Mouse (Mus musculus) retina, postnatal 7 days (tissue): Measurements from ENCODE around the gene Npat.

Source experiments
- DNase-seq: peaks from one replicate; pipeline ENCODE4 v3.0.0-alpha.2; 2012; ENCODE audit warnings: low read depth, low spot score

Gene Npat

DNA sequence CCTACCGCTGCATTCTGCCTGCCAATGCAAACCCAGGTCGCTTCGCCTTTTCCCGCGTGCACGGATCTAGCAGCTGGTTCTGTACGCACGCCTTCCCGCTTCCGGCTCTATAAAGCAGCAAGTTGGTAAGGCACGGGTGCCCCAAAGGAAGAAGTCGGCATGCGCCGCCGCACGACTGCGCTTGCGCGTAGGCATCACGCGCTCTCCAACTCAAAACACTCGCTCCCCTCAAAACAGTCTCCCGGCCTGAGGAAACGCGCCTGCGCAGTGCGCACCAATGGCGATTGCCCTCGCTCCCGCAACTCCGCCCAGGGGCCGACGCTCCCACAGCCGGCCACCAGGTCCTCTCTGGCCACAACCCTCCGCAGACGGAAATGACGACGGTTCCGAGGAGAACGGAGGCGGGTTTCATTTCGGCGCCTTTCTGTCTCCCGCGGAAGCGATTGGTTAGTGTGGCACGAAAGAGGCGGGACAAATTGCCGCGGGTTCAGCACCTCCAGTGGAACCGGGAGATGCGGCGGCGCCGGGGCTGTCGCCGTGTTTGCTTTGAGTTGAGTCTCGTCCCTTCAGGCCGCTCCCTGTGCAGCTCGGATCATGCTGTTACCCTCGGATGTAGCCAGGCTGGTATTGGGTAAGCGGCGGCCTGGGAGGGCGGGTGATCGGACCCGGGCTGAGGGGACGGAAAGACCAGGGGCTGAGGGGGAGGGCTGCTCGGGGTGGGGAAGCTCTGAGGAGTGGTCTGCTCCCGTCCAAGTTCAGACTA is at the start of gene Npat, which contains the start of gene Atm:
Npat (plus strand) TSS at position 490 of the 763 bp plus-strand sequence.
Atm (minus strand) TSS at position 183 of the 763 bp plus-strand sequence.
- DNase-seq, result peak; percentile 100

DNA sequence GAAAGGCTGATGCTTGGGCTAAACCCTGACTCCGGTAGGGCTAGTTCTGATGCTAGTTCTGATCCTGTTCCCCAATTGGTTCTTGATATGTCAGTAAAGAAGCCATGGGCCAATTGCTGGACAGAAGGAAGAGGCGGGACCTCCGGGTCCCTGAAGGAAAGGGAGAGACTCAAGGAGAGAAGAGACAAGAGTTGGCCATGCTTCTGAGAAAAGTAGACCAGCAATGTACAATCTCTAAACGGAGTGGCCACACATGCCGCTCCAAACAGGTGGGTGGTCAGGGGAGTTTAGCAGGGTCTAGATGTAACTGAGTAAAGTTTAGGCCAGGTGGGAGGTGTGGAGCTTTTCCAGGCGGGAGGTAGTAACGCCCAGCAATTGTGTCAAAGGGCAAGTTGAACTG is 28.8 kb upstream of the Npat start:
- DNase-seq, result no peak

DNA sequence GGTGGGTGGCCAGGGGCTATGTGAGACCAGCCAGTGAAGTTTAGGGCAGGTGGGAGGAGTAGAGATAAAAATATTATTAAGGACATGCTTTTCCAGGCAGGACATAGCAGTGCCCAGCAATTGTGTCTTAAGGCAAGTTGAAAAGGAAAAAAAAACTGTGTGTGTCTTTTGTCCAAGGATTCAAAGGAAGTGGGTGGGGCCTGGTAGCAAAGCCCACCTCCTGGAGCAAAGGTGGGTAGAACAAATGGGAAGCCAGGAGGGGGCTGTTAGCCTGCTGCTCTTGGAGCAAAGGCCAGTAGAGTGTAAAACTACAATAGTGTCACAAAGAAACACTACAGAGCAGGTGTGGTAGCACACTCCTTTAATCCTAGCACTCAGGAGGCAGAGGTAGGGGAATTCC is 22.8 kb upstream of the Npat start:
- no peak for DNase-seq

DNA sequence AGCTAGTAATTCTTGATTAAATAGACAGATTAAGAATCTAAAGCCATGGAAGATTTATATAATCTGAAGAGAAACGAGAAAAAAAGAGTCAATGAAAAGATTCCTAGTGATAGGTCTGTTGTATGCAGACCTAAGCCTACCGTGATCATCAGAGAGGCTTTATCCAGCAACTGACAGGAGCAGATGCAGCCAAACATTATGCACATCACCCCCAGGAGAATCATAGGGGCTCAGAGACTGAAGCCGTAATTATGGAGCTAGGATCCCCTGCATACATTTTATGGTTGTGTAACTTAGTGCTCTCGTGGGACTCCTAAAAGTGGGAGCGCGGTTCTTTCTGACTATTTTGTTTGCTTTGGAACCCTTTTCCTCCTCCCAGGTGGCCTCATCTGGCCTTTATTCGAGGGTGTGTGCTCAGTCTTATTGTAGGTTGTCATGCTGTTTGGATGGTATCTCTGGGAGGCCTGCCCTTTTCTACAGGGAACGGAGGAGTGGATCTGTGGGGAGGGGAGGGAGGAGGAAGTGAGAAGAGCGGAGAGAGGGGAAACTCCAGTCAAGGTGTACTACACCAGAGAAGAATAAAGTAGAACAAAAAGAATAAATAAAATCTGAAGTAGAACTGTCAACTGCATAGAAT is 19.4 kb upstream of the Npat start:
- no peak for DNase-seq

DNA sequence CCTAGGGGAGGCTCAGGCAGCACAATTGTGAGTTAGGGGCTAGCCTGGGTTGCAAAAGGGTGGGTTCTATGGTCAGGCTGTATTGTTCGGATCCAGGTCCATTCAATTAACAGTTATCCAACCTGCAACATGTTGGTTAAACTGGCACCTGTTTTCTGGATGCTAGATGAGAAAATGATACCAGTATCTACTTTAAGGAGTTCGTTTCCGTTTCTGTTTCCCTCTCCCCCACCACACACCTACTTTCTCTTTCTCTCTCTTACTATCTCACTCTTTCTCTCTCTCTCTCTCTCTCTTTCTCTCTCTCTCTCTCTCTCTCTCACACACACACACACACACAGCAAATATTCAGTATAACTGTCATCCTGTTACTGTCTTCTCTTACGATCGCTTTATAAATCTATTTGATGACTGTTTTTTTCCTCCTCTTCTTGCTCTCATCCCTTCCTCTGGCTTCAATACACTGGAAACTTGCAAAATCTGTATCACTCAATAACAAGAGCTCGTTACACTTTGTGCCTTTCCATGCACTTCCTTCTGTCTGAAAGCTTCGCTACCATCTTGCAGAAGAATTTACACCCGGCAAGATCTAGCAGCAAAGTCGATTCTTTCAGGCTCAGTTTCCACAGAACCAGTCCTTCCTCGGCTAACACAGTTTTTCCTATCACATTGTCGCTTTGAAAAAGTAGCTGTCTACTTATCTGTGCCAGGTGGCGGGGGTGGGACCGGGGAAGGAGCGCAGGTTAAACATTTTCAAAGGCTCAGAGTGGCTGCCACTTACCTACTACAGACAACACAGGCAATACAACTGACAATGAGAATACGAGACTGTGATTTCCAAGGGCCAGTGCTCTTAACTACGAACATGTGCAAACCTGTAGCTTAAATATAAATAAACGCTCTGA is 1.2 kb upstream of the Npat start:
- no peak for DNase-seq

DNA sequence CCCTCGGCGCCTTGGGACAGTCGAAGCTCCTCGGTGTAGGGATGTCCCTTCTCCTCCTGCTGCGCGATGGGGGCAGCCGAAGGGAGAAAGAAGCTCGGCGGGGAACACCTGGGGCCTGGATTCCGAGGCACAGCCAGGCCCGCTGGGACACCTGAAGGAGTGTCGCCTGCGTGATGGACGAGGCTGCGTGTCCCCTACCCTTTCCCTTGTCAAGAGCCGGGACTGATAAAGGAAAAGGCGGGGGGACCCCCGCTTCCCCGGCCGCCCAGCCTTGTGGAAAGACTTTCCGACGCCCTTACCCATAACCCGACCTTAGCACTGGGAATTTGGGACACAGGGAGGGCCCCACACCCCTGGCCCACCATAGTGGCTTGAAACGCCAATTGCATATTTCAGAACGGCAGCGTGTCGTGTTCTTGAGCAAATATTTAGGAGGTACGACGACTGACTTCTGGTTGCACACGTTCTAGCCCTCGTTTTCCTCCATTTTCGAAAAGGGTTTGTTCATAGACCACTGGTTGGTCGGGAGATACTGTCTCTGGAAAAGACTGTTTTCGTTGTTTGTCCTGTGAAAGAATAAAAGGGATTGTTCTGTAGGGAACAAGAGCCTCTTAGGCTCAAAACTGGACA is 604 bp downstream of the Npat start:
- DNase-seq, result no peak

DNA sequence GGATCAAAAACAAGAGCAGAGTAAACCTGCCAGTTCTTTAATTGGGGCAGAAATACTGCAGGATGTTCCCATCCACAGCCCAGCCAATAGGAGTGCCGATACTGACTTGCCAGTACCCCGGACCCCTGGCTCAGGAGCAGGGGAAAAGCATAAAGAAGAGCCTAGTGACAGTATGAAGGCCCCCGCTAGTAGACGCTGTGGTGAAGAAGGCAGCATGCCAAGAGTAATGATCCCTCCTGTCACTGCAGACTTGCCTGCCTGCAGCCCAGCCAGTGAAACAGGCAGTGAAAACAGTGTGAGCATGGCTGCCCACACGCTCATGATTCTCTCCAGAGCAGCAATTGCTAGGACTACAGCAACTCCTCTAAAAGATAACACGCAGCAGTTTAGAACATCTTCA is 33.8 kb downstream of the Npat start:
- no peak for DNase-seq

DNA sequence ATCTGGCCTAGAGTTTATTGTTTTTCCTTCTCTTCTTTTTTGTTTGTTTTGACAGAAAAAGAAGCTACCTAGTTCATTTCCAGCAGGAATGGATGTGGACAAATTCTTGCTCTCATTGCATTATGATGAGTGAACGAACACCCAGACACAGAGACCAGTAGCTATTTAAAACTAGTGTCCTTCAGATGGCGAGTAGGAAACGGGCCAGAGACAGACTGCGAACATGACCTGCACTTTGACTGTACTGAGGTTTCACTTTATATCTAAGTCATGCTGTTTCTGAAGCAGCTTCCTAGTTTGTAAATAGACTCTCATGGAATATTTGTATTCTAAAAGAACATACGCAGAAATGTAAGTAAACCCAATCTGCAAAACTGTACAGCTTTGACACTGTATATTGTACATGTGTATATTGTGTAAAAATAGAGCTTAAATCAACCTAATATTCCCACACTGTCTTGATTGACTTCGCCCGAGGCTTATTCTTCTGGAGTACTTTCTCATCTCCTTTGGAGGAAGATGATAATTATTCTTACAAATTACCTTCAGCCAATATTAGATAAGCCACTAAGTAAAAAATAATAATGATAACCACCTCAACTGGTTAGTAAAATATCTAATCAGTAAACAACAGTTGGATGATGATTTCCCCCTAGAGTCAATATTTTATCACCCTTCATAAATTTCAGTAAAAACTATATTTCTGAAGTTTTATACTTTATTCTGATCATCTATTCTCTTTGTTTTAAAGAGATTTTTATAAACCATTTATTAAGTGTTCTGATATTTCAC is 35.9 kb downstream of the Npat start:
- DNase-seq, result no peak

DNA sequence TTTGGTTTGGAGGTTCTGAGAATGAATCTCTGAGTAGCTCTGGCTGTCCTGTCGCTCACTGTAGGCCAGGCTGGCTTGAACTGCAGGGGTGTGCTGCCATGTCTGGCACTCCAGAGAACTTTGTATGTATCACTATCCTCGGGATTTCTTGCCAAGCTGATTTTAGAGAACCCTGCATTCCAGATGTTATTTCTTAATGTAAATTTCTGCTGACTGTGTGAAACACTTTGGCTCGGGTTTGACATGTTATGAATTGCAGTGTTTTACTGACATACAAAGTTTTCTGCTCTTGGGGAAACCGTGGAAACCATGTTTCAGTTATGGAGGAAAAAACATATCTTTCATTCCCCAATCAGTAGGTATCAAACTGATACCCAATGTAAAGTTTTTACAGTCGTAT is 38.9 kb downstream of the Npat start:
- no peak for DNase-seq

DNA sequence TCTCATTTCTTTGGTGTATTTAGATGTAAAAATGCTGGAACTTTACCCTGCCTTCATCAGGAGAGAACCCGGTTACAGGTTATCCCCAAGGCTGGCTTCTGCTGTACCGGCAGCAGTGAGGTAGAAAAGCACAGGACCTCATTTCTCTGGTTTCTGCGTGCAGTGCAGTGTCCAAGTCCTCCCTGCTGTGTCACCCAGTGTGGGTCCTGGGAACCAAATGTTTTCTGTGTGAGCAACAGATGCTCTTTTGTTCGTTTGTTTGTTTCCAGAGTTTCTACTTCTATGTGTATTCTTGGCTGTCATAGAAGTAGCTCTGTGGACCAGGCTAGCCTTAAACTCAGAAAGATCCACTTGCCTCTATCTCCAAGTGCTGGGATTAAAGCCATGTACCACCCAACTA is 45.0 kb downstream of the Npat start:
- DNase-seq, result no peak

DNA sequence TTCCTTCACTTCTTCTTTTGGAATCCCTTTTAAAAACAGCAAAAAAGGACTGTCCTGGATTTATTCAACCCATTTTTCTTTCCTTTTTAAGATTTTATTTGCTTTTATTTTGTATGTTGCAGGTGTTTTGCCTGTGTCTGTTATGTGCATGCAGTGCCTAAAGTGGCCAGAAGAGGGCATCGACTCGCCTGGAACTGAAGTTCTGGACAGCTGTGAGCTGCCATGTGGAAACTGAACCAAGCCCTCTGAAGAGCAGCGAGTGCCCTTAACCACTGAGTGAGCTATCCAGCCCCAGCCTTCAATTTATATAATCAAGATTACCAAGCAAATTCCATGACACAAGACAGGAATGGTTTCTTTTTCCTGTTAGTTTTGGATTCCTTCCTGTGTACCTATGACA is 57.9 kb downstream of the Npat start:
- DNase-seq, result peak; percentile 46

DNA sequence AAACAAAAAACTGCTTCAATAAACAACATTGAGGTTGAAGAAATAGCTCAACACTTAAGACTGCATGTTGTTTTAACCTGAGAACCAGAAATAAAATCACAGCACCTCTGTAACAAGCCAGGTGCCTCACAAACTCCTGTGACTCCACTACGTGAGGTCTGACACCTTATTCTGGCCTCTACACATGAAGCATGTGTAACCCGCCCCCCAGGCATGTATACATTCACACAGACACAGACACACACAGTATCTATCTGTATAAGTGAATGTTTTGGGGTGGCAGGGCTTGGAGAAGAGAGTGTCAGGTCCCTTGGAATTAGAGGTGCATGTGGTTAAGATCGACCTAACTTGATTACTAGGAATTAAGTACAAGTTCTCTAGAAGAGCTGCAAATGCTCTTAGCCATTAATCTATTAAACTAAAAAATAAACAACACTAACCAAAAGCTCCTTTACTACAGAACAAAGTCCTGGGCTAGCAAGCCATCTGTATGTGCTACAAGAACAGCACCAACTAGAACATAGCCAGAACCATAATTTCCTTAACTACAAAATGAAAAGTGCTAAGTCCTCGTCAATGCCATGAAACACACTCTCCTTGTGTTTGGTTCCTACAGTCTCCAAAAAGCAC is 60.2 kb downstream of the Npat start:
- no peak for DNase-seq

DNA sequence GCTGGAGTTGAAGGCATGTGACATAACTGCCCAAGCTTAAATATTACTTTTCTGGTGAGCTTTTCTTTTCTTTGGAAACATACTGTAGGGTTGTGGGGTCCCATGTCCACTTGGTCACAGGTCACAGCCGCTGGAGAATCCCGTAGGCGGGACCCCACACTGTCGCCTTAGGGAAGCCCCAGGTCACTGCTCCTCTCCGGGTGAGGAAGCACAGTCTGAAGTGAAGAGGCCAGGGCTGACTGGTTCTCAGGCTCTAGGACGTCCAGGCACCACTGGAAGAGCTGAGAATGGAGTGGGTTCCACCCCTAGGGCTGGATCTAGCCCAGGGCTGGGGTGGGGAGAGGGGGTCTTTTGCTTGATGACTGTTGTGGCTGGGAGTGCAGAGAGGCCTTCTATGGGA is 61.8 kb downstream of the Npat start:
- DNase-seq, result no peak

DNA sequence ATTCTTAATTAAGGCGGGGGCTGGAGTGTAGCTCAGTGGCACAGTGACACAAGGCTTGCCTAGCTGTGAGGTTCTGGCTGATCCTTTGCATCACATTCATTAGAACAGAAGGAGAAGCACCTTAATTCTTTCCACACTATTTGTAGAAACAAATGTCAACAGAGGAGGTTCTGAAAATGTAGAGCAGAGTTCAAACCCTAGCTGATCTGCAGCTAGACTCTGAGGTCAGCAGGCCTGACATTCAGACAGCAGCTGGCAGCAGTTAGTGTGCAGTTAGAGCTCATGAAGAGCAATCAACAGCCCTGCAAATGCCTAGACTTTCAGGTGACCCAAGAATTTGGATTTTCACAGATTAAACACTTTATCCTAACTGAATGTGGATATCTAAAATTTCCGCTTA is 64.7 kb downstream of the Npat start:
- no peak for DNase-seq

DNA sequence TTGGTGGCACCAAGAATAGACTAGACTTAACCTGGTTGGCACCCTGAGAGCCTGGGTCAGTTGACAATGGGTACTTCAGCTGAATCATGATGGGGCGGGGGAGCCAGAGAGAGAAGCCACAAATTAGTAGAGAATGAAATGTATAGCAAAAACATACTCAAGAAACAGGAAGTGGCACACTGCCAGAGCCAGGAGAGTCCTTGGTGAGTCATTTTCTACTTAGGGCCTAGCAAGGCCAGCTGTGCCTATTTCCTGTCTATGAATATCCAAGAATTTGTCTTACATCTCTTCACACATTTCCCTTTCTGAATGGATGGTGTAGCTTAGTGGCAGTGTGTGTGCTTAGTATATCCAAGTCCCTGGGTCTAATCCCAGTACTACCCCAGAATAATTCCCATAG is 66.5 kb downstream of the Npat start:
- DNase-seq, result no peak

DNA sequence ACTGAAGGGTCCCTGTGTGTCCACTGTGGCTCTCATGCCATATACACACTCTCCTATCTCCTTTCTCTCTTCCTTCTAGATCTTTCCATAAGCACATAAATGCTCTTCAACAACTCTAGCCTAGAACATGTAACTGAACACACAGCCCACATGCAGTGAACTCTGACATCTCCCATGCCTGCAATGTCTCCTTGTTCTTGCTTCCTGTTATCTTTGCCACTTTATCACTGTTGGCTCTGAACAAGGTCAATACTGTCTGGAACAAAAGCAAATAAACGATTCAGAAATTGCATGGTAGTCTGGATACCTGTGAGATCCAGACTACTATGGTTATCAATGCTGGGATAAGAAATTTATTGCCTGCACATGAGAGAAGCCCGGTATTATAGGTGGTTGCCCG is 67.0 kb downstream of the Npat start:
- no peak for DNase-seq

DNA sequence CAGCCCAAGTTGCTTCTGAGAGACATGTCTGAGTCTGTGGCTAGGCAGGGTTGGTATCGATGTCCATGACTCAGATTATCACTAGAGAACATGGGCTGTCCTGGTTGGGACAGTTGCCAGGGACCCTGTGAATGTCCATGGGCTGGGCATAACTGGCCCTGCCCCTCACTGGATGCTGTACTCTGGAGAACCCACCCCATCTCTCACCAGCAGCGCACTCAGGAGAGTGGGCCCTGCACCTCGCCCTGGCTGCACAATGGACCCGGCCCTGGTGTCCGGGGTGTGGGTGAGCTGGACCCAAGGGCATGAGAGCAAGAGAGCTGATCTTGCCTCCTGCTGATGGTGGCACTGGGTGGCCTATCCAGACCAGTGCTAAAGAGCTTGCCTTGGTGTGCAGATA is 68.1 kb downstream of the Npat start:
- DNase-seq, result no peak

DNA sequence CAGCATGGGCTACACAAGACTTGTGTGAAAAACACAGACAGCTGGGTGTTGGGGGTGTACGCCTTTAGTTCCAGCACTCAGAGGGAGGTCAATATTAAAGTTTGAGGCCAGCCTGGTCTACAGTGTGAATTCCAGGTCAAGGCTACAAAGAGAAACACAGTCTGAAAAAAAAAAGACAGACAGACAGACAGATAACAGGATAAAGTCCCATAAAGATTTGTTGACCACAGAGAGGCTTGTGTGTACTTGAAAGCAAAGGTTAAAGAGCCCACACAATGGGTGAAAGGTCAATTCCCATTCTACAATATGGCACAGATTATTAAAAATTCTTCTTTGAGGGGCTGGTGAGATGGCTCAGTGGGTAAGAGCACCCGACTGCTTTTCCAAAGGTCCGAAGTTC is 70.3 kb downstream of the Npat start:
- no peak for DNase-seq

DNA sequence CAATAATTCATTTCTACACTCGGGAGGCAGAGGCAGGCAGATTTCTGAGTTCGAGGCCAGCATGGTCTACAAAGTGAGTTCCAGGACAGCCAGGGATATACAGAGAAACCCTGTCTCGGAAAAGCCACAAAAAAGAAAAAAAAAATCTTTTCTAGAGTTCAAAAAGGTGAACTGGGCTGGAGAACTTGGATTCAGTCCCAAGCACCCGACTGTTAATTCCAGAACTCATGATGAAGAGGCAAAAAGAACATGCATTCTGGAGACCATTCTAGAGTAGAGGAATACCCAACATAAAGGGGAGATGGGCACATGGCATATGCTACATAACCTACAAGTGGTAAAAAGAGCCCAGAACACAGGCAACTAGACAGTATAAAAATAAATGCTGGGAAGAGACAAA is 71.0 kb downstream of the Npat start:
- no peak for DNase-seq

DNA sequence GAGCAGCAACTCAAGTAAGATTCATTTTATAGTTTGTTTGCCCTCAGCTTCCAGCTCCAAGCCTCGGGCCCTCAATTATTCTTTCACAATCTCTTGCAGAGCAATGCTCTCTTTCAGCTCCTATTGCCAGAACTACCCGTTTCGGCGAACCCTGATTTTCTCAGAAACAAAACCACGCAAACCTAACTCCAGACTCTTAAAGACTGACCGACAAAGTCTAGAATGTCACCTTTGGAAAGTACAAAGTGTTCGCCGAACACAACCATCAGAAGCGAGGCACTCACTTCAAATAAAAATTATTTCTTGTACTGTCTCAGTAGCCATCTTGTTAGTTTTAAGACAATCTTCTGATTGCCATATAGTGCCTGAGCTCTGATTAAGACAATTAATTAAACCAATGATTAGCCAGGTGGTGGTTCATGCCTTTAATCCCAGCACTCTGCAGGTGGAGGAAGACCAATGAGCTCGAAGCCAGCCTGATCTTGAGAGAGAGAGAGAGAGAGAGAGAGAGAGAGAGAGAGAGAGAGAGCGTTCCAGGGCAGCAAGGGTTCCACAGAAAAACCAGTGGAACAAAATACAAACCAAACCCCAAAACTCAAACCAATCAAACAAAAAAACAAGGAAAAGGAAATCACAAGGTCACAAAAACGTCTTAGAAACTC is 72.6 kb downstream of the Npat start:
- peak; percentile 13 for DNase-seq
